Mouse (Mus musculus): ENCODE data around the gene Pepd. TPM values are rescaled to one million over a fixed set of nuclear protein-coding genes. Genes with fewer than 3 reads are reported as not detected.

Gene Pepd
- polyA plus RNA-seq (2015; fragmentation: Illumina TruSeq; extraction: RNeasy Lipid Tissue Mini Kit (QIAGEN cat#74804); ENCODE audit: low read depth, low replicate concordance), result 33.4 TPM

DNA sequence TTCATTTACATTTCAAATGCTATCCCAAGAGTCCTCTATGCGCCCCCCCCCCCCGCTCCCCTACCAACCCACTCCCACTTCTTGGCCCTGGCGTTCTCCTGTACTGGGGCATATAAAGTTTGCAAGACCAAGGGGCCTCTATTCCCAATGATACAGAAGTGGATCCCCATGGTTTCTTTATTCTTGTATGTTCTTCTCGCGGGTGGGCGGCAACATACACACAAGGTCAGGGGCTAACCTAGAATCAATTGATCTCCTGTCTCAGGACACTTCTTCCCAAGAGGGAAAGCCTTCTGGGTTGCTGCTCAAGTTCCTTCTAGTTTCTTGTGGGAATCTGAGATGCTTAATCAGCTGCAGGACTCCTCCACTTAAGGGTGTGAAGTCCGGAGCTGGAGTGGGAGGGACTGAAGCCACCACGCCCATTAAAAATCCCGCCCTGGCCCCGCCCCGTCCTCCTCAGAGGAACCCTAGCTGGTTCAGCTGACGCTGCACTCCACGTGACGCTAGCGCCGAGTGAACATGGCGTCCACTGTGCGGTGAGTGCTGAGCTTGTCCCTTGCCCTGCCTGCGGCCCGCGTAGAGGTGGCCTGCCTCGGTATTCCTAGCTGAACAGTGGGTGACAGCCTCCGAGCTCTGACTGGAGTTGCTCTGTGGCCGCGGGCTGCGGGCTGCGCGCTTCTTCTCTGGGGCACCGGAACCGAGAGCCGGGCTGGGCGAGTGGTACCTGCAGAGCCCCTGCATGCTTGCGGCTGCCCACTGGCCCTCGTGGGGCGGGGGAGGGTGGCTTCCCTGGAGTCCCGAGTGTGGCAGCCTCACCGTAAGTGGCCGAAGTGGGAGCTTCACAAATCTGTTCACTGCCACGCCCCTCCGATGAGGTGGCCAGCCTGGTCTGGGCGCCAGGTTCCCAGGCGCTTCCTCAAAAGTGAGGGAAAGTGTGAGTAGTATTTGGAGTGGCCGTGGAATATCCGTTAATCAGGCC lies at the start of gene Pepd:
TSS of gene Pepd (plus strand) at position 461 of the 979 bp plus-strand sequence.

DNA sequence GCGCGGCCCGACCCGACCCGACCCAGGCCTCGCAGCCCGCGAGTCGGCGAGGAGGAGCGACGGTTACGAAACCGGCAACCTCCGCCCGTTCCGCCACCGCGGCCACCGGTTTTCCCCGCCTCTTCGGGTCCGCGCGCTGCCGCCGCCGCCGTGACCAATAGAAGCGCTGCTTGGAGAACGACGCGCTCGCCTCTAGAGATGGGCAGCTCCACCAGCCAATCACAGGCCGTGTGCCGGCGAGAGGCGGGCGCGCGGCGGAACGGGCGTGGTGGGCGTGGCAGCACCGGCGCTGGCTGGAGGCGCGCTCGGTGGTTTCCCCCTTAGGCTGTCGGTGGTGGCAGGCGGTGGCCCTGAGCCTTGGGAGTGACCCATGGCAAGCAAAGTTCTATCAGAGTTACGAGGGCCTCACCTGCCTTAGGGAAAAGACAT lies 144.3 kb downstream of the Pepd start, which contains the start of gene Cebpg:
TSS of gene Cebpg (minus strand) at position 138 of the 429 bp plus-strand sequence.

Other genes starting within 250 kb of the Pepd start
- gene Chst8, start 99.7 kb upstream of the Pepd start, polyA plus RNA-seq (2015; fragmentation: Illumina TruSeq; extraction: RNeasy Lipid Tissue Mini Kit (QIAGEN cat#74804); ENCODE audit: low read depth, low replicate concordance), result 12.2 TPM
- 24.3 TPM for gene Cebpg, start 144.2 kb downstream of the Pepd start, polyA plus RNA-seq (2015; fragmentation: Illumina TruSeq; extraction: RNeasy Lipid Tissue Mini Kit (QIAGEN cat#74804); ENCODE audit: low read depth, low replicate concordance)
- gene Cebpa, start 206.9 kb downstream of the Pepd start, polyA plus RNA-seq (2015; fragmentation: Illumina TruSeq; extraction: RNeasy Lipid Tissue Mini Kit (QIAGEN cat#74804); ENCODE audit: low read depth, low replicate concordance), result 5.7 TPM

Measured in brain, adult 10 weeks (tissue).